Mouse (Mus musculus) liver, embryonic 13.5 days (tissue): ENCODE data around the gene Ilf2. TPM values are rescaled to one million over a fixed set of nuclear protein-coding genes. Genes with fewer than 3 reads are reported as not detected.

Experiments
- ATAC-seq: fragments of 200-750 bp; cut with Nextera tagmentation; 2 replicates; pipeline ENCODE4 v1.8.0; 2017; ENCODE audit warnings: low read depth, mild to moderate bottlenecking, moderate number of reproducible peaks, moderate library complexity
- DNase-seq: peaks from one replicate; pipeline ENCODE4 v3.0.0; 2022
- H3K27ac ChIP-seq: fragments of 300-500 bp; sonication (generic); 2 replicates; pipeline ENCODE4 v1.5.1; 2015; ENCODE audit warnings: moderate library complexity, mild to moderate bottlenecking, inconsistent platforms
- H3K27me3 ChIP-seq: fragments of 300-500 bp; sonication (generic); 2 replicates; pipeline ENCODE4 v1.6.1; 2015; ENCODE audit warnings: mild to moderate bottlenecking, inconsistent platforms
- H3K36me3 ChIP-seq: fragments of 300-500 bp; sonication (generic); 2 replicates; pipeline ENCODE4 v1.6.1; 2015; ENCODE audit warnings: mild to moderate bottlenecking, inconsistent platforms
- H3K4me1 ChIP-seq: fragments of 300-500 bp; sonication (generic); replicated peaks from 2 replicates; pipeline ENCODE4 v1.6.1; 2015; ENCODE audit warnings: inconsistent platforms
- H3K4me2 ChIP-seq: fragments of 300-500 bp; sonication (generic); 2 replicates; pipeline ENCODE4 v1.6.1; 2015; ENCODE audit warnings: inconsistent platforms, mild to moderate bottlenecking, moderate library complexity
- H3K4me3 ChIP-seq: fragments of 300-500 bp; sonication (generic); replicated peaks from 2 replicates; pipeline ENCODE4 v1.5.1; 2015; ENCODE audit warnings: mild to moderate bottlenecking, inconsistent platforms
- H3K9ac ChIP-seq: fragments of 300-500 bp; sonication (generic); 2 replicates; pipeline ENCODE4 v1.6.1; 2015; ENCODE audit warnings: mild to moderate bottlenecking, inconsistent platforms
- H3K9me3 ChIP-seq: fragments of 300-500 bp; sonication (generic); replicated peaks from 2 replicates; pipeline ENCODE4 v1.6.1; 2016; ENCODE audit warnings: inconsistent platforms
- WGBS: fragments of 180-500 bp; shearing (Covaris S2); methylation state at CpG from one replicate; pipeline ENCODE4 v1.1.7; 2015; ENCODE audit not compliant: insufficient replicate concordance; 5-methylcytosine and 5-hydroxymethylcytosine counted together
- polyA plus RNA-seq: library from polyadenylated mRNA; unstranded; fragments of >200 nt; fragmentation: Nextera tagmentation; extraction: Ambion mirVana; gene quantifications from 2 replicates; pipeline ENCODE4 v1.2.1, GENCODE M21; 2015

Ilf2 gene
- polyA plus RNA-seq, 1 experiment from 2014 or later = 75.0 TPM

GRCm38 (mm10) chr3:90535446-90535845 is 59.5 kb downstream of the Ilf2 start:
- H3K4me1 ChIP-seq = no peaks in the 10 kb centered on the region
- no peak overlapping the region for H3K9ac ChIP-seq
- DNase-seq (no peak), ATAC-seq (no peak)
- H3K4me3 ChIP-seq = no peak overlapping the region
- H3K36me3 ChIP-seq = no peaks in the 10 kb centered on the region
- no peak overlapping the region for H3K4me2 ChIP-seq
- 29% methylated on average over 1 of the region's 1 CpGs for WGBS
- H3K27me3 ChIP-seq = no peaks in the 10 kb centered on the region
- no peak overlapping the region for H3K27ac ChIP-seq
- no peaks in the 10 kb centered on the region for H3K9me3 ChIP-seq

GRCm38 (mm10) chr3:90537141-90537904 is 61.4 kb downstream of the Ilf2 start, which contains the start of gene S100a16:
TSS of gene S100a16 (plus strand) at chr3:90537254.
- peak within 1 kb of the TSS; percentile 36 for H3K4me3 ChIP-seq
- 45% methylated on average over 10 of the region's 10 CpGs for WGBS
- DNase-seq = no peak
- H3K4me1 ChIP-seq = no peaks in the 10 kb centered on the region
- H3K36me3 ChIP-seq = no peaks in the 10 kb centered on the region
- H3K9me3 ChIP-seq = no peaks in the 10 kb centered on the region
- H3K27ac ChIP-seq = no peak within 1 kb of the TSS; the same call in 1 of the 2 replicates
- peak within 1 kb of the TSS; percentile 46 for H3K4me2 ChIP-seq
- peak; percentile 73 for ATAC-seq
- H3K9ac ChIP-seq = peak within 1 kb of the TSS; percentile 33; the same call in 1 of the 2 replicates
- no peaks in the 10 kb centered on the region for H3K27me3 ChIP-seq

- H3K27ac ChIP-seq = no peak overlapping the region
Observed at GRCm38 (mm10) chr3:90537905-90538296, 62.0 kb downstream of the Ilf2 start.

More at GRCm38 (mm10) chr3:90537905-90538296, 62.0 kb downstream of the Ilf2 start:
- Histone ChIP-seq H3K4me1 (no peaks in the 10 kb centered on the region), H3K9ac (peak overlapping the region; percentile 33; the same call in 1 of the 2 replicates), H3K4me2 (peak overlapping the region; percentile 46), H3K9me3 (no peaks in the 10 kb centered on the region), H3K36me3 (no peaks in the 10 kb centered on the region), H3K27me3 (no peaks in the 10 kb centered on the region), H3K4me3 (peak overlapping the region; percentile 36)
- ATAC-seq (no peak; the same call in 1 of the 2 replicates), DNase-seq (no peak)
- WGBS = 54% methylated on average over 5 of the region's 5 CpGs

Other genes with a start within 250 kb of the Ilf2 start
- 59.5 and 61.1 TPM in 2 replicates for gene Jtb, start 244.5 kb upstream of the Ilf2 start, polyA plus RNA-seq
- gene Creb3l4, start 232.6 kb upstream of the Ilf2 start, polyA plus RNA-seq = 0.36 and 0.41 TPM in 2 replicates
- gene Slc39a1, start 228.0 kb upstream of the Ilf2 start, polyA plus RNA-seq = 31.6 and 34.1 TPM in 2 replicates
- gene Crtc2, start 222.0 kb upstream of the Ilf2 start, polyA plus RNA-seq = 4.2 and 7.6 TPM in 2 replicates
- 1.6 and 2.0 TPM in 2 replicates for gene Dennd4b, start 210.9 kb upstream of the Ilf2 start, polyA plus RNA-seq
- 3.7 and 4.0 TPM in 2 replicates for gene Gatad2b, start 182.9 kb upstream of the Ilf2 start, polyA plus RNA-seq
- gene Slc27a3, start 86.2 kb upstream of the Ilf2 start, polyA plus RNA-seq = 1.5 and 1.6 TPM in 2 replicates
- 10.0 and 11.7 TPM in 2 replicates for gene Ints3, start 42.5 kb upstream of the Ilf2 start, polyA plus RNA-seq
- gene Npr1, start 10.3 kb upstream of the Ilf2 start, polyA plus RNA-seq = 4.0 TPM in 2 replicates
- gene Snapin, start 14.9 kb downstream of the Ilf2 start, polyA plus RNA-seq = 21.2 and 22.9 TPM in 2 replicates
- 65.8 and 72.5 TPM in 2 replicates for gene Chtop, start 33.4 kb downstream of the Ilf2 start, polyA plus RNA-seq
- 14.7 and 16.0 TPM in 2 replicates for gene S100a1, start 38.3 kb downstream of the Ilf2 start, polyA plus RNA-seq
- gene S100a13, start 38.3 kb downstream of the Ilf2 start, polyA plus RNA-seq = 19.8 and 20.6 TPM in 2 replicates
- not detected in 2 replicates for gene S100a14, start 50.7 kb downstream of the Ilf2 start, polyA plus RNA-seq
- 26.4 and 27.4 TPM in 2 replicates for gene S100a16, start 61.1 kb downstream of the Ilf2 start, polyA plus RNA-seq
- not detected in 2 replicates for gene S100a3, start 84.5 kb downstream of the Ilf2 start, polyA plus RNA-seq
- gene S100a2, start 114.1 kb downstream of the Ilf2 start, polyA plus RNA-seq = not detected in 2 replicates
- gene Gm42674, start 125.8 kb downstream of the Ilf2 start, polyA plus RNA-seq = not detected in 2 replicates
- 0.58 and 0.59 TPM in 2 replicates for gene S100a4, start 127.6 kb downstream of the Ilf2 start, polyA plus RNA-seq
- gene S100a5, start 132.4 kb downstream of the Ilf2 start, polyA plus RNA-seq = not detected in 2 replicates
- gene S100a6, start 136.8 kb downstream of the Ilf2 start, polyA plus RNA-seq = 6.1 and 7.2 TPM in 2 replicates
- gene S100a7a, start 177.9 kb downstream of the Ilf2 start, polyA plus RNA-seq = not detected in 2 replicates
- gene S100a8, start 192.9 kb downstream of the Ilf2 start, polyA plus RNA-seq = 354 and 390 TPM in 2 replicates
- gene S100a9, start 219.6 kb downstream of the Ilf2 start, polyA plus RNA-seq = 208 and 228 TPM in 2 replicates